Mouse (Mus musculus): ENCODE results near the gene Trir. TPM values are rescaled to one million over a fixed set of nuclear protein-coding genes. Genes with fewer than 3 reads are reported as not detected.

Gene Trir
- polyA plus RNA-seq, 1 experiment from 2014 or later: 110 TPM

DNA sequence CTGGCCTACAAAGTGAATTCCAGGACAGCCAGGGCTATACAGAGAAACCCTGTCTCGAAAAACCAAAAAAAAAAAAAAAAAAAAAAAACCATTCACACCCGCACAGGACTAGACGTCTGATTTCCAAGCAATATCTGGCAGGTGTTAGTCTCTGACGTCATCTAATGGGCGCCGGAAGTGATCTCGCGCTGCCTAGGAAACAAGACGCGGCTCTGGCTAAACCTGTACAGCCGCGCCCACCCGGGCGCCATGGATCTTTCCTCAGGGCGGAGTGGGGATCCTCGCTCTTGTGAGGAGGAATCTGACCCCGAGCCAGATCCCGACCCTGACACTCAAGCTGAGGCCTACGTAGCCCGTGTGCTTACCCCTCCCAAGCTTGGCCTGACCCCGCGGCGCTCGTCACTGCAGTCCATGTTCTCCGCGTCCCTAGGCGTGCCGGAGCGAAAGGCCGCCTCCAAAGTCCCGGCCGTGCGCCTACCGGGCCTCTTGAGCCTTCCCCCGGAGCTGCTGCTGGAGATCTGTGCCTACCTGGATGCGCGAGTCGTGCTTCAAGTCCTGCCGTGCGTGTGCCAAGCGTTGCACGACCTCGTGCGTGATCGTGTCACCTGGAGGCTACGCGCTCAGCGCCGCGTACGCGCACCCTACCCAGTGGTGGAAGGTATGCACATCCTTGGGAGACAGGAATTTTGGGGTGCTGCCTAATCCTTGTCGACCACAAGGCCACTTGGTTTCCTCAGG, 33.4 kb downstream of the Trir start, which contains the start of gene Fbxw9:
Fbxw9 (plus strand) TSS at position 177 of the 738 bp plus-strand sequence.
- Histone ChIP-seq H3K4me3 (replicated peaks) (peak within 1 kb of the TSS; percentile 83), H3K27me3 (replicated peaks) (no peaks in the 10 kb centered on the region), H3K36me3 (peaks cover 13% of the 10 kb centered on the region), H3K9ac (peak within 1 kb of the TSS; percentile 67), H3K9me3 (no peaks in the 10 kb centered on the region), H3K4me1 (replicated peaks) (0 out of 2 replicates have a peak, but pooled peaks cover 11% of the 10 kb centered on the region), H3K27ac (peak within 1 kb of the TSS; percentile 34; the same call in 1 of the 2 replicates), H3K4me2 (replicated peaks) (peak within 1 kb of the TSS; percentile 94)
- ATAC-seq: peak; percentile 95
- WGBS: under 1% methylated on average over 53 of the region's 53 CpGs

- H3K36me3 ChIP-seq: no peaks in the 10 kb centered on the region
- H3K27ac ChIP-seq: no peak overlapping the region
- no peaks in the 10 kb centered on the region for H3K9me3 ChIP-seq
- no peak overlapping the region for H3K4me3 ChIP-seq (replicated peaks)
- H3K27me3 ChIP-seq (replicated peaks): no peaks in the 10 kb centered on the region
- H3K4me2 ChIP-seq (replicated peaks): no peak overlapping the region
- no peak for ATAC-seq
- H3K4me1 ChIP-seq (replicated peaks): 0 out of 2 replicates have a peak, but pooled peaks cover 11% of the 10 kb centered on the region
- 97% methylated on average over 4 of the region's 4 CpGs for WGBS
- H3K9ac ChIP-seq: no peak overlapping the region
These were observed 36.0 kb downstream of the Trir start for GRCm38 (mm10) chr8:85062603-85063002.

GRCm38 (mm10) chr8:85065213-85065612, 38.6 kb downstream of the Trir start:
- H3K4me3 ChIP-seq (replicated peaks): no peak overlapping the region
- H3K9me3 ChIP-seq: no peaks in the 10 kb centered on the region
- H3K36me3 ChIP-seq: no peaks in the 10 kb centered on the region
- no peak overlapping the region for H3K4me2 ChIP-seq (replicated peaks)
- H3K27me3 ChIP-seq (replicated peaks): no peaks in the 10 kb centered on the region
- H3K4me1 ChIP-seq (replicated peaks): 0 out of 2 replicates have a peak, but pooled peaks cover 11% of the 10 kb centered on the region
- H3K9ac ChIP-seq: no peak overlapping the region
- H3K27ac ChIP-seq: no peak overlapping the region
- WGBS: 18% methylated on average over 2 of the region's 2 CpGs
- peak; percentile 48 for ATAC-seq

GRCm38 (mm10) chr8:85067155-85067554, 40.5 kb downstream of the Trir start:
- Histone ChIP-seq H3K36me3 (no peaks in the 10 kb centered on the region), H3K9me3 (no peaks in the 10 kb centered on the region), H3K4me1 (replicated peaks) (peaks cover 4% of the 10 kb centered on the region; the same call in 1 of the 2 replicates), H3K9ac (no peak overlapping the region), H3K27me3 (replicated peaks) (no peaks in the 10 kb centered on the region), H3K4me2 (replicated peaks) (no peak overlapping the region), H3K4me3 (replicated peaks) (no peak overlapping the region), H3K27ac (no peak overlapping the region)
- WGBS: 95% methylated on average over 2 of the region's 2 CpGs
- ATAC-seq: no peak

DNA sequence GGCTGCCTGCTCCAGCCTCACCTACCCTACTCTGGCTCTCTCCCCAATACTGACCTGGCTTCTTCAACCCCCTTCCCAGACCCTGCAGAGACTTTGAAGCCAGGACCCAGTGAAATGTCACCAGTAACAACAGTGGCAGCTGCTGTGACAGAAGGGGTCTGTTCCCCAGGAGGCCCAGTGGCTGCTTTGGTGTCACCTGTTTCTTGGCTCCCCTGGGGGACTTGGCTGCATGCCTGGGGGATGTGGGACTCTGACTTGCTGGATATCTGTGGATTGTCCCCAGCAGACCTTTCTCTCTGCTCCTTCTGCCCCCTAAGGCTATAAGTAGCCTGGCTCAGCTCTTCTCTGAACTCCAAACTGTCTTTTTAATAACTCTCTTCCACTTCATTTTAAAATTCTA, 41.4 kb downstream of the Trir start, which contains the start of gene Gm5741:
Gm5741 (minus strand) TSS at position 1 of the 400 bp plus-strand sequence.
- no peak for ATAC-seq
- no peak within 1 kb of the TSS for H3K9ac ChIP-seq

GRCm38 (mm10) chr8:85071041-85071440, 44.4 kb downstream of the Trir start:
- peak overlapping the region; percentile 97 for H3K4me3 ChIP-seq (replicated peaks)
- 73% methylated on average over 5 of the region's 5 CpGs for WGBS
- no peaks in the 10 kb centered on the region for H3K9me3 ChIP-seq
- no peak for ATAC-seq
- peaks cover 9% of the 10 kb centered on the region; the same call in 1 of the 2 replicates for H3K4me1 ChIP-seq (replicated peaks)
- no peaks in the 10 kb centered on the region for H3K27me3 ChIP-seq (replicated peaks)
- peak overlapping the region; percentile 73 for H3K4me2 ChIP-seq (replicated peaks)
- peak overlapping the region; percentile 97 for H3K27ac ChIP-seq
- H3K9ac ChIP-seq: no peak overlapping the region
- peaks cover 17% of the 10 kb centered on the region for H3K36me3 ChIP-seq

More for the DNA sequence above, 41.4 kb downstream of the Trir start, which contains the start of gene Gm5741:
- no peak within 1 kb of the TSS for H3K4me2 ChIP-seq (replicated peaks)
- no peak within 1 kb of the TSS for H3K27ac ChIP-seq
- no peaks in the 10 kb centered on the region for H3K36me3 ChIP-seq
- H3K4me1 ChIP-seq (replicated peaks): peaks cover 9% of the 10 kb centered on the region; the same call in 1 of the 2 replicates
- H3K27me3 ChIP-seq (replicated peaks): no peaks in the 10 kb centered on the region
- H3K9me3 ChIP-seq: no peaks in the 10 kb centered on the region
- H3K4me3 ChIP-seq (replicated peaks): no peak within 1 kb of the TSS

GRCm38 (mm10) chr8:85071514-85072281, 45.1 kb downstream of the Trir start, which contains the start of gene Dhps:
Gene Dhps, plus strand, starts transcription at chr8:85071757.
- H3K27me3 ChIP-seq (replicated peaks): no peaks in the 10 kb centered on the region
- peak within 1 kb of the TSS; percentile 73 for H3K4me2 ChIP-seq (replicated peaks)
- peak within 1 kb of the TSS; percentile 97 for H3K4me3 ChIP-seq (replicated peaks)
- peak; percentile 93 for ATAC-seq
- peak within 1 kb of the TSS; percentile 90 for H3K9ac ChIP-seq
- H3K27ac ChIP-seq: peak within 1 kb of the TSS; percentile 97
- under 1% methylated on average over 68 of the region's 68 CpGs for WGBS
- peaks cover 9% of the 10 kb centered on the region; the same call in 1 of the 2 replicates for H3K4me1 ChIP-seq (replicated peaks)
- H3K9me3 ChIP-seq: no peaks in the 10 kb centered on the region
- H3K36me3 ChIP-seq: peaks cover 17% of the 10 kb centered on the region

GRCm38 (mm10) chr8:85072364-85072929, 45.8 kb downstream of the Trir start:
- 0 out of 2 replicates have a peak, but pooled peaks have one; percentile 17 for ATAC-seq
- no peaks in the 10 kb centered on the region for H3K27me3 ChIP-seq (replicated peaks)
- H3K27ac ChIP-seq: peak overlapping the region; percentile 97; the same call in 1 of the 2 replicates
- H3K9me3 ChIP-seq: no peaks in the 10 kb centered on the region
- peak overlapping the region; percentile 90 for H3K9ac ChIP-seq
- peaks cover 9% of the 10 kb centered on the region; the same call in 1 of the 2 replicates for H3K4me1 ChIP-seq (replicated peaks)
- peak overlapping the region; percentile 97 for H3K4me3 ChIP-seq (replicated peaks)
- H3K4me2 ChIP-seq (replicated peaks): peak overlapping the region; percentile 73
- H3K36me3 ChIP-seq: peaks cover 17% of the 10 kb centered on the region
- WGBS: 37% methylated on average over 9 of the region's 9 CpGs

GRCm38 (mm10) chr8:85073041-85073612, 46.5 kb downstream of the Trir start:
- Histone ChIP-seq H3K9ac (no peak overlapping the region), H3K27me3 (replicated peaks) (no peaks in the 10 kb centered on the region), H3K4me2 (replicated peaks) (no peak overlapping the region), H3K4me3 (replicated peaks) (no peak overlapping the region), H3K27ac (no peak overlapping the region), H3K9me3 (no peaks in the 10 kb centered on the region), H3K36me3 (peaks cover 17% of the 10 kb centered on the region), H3K4me1 (replicated peaks) (peaks cover 9% of the 10 kb centered on the region; the same call in 1 of the 2 replicates)
- WGBS: 90% methylated on average over 15 of the region's 15 CpGs
- ATAC-seq: no peak

- Histone ChIP-seq H3K4me3 (replicated peaks) (no peak overlapping the region), H3K4me1 (replicated peaks) (peaks cover 9% of the 10 kb centered on the region; the same call in 1 of the 2 replicates), H3K36me3 (peaks cover 21% of the 10 kb centered on the region), H3K9me3 (no peaks in the 10 kb centered on the region), H3K9ac (no peak overlapping the region), H3K27ac (no peak overlapping the region), H3K27me3 (replicated peaks) (no peaks in the 10 kb centered on the region), H3K4me2 (replicated peaks) (no peak overlapping the region)
- 71% methylated on average over 10 of the region's 10 CpGs for WGBS
- no peak for ATAC-seq
These were observed 47.5 kb downstream of the Trir start for GRCm38 (mm10) chr8:85074167-85074566.

GRCm38 (mm10) chr8:85074617-85075016, 48.0 kb downstream of the Trir start:
- Histone ChIP-seq H3K4me2 (replicated peaks) (no peak overlapping the region), H3K9ac (no peak overlapping the region), H3K36me3 (peaks cover 21% of the 10 kb centered on the region), H3K4me1 (replicated peaks) (peaks cover 9% of the 10 kb centered on the region; the same call in 1 of the 2 replicates), H3K27ac (no peak overlapping the region), H3K9me3 (no peaks in the 10 kb centered on the region), H3K4me3 (replicated peaks) (no peak overlapping the region), H3K27me3 (replicated peaks) (no peaks in the 10 kb centered on the region)
- no peak for ATAC-seq
- 88% methylated on average over 10 of the region's 10 CpGs for WGBS
